Mouse (Mus musculus): ENCODE data around the gene Acap3.
A peak's percentile ranks its signal among the peaks of the same experiment; 100 is the strongest.

The Acap3 gene

DNA sequence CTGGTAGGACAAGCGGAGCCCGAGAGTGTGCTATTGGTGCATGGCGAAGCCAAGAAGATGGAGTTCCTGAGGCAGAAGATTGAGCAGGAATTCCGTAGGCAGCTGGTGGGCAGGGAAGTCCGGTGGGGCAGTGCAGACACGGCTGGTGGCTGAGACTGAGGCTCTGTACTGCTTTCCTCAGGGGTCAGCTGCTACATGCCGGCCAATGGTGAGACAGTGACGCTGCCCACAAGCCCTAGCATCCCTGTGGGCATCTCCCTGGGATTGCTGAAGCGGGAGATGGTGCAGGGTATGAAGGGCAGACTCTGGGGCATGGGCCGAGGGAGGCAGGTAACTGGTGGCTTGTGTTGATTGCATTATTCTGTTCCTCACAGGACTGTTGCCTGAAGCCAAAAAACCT, 3.9 kb upstream of the Acap3 start:
- peak; percentile 16 for DNase-seq

DNA sequence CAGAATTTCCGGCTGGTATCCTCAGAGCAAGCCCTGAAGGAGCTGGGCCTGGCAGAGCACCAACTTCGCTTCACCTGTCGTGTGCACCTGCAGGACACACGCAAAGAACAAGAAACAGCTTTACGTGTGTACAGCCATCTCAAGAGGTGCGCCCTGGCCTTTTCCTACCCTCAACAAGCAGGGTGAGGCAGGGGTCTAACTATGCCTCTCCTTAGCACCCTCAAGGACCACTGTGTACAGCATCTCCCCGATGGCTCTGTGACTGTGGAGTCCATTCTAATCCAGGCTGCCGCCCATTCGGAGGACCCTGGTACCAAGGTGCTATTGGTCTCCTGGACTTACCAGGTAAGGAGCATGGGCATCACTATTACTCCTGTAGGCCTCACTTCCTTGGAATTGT, 3.4 kb upstream of the Acap3 start:
- peak; percentile 20 for DNase-seq

DNA sequence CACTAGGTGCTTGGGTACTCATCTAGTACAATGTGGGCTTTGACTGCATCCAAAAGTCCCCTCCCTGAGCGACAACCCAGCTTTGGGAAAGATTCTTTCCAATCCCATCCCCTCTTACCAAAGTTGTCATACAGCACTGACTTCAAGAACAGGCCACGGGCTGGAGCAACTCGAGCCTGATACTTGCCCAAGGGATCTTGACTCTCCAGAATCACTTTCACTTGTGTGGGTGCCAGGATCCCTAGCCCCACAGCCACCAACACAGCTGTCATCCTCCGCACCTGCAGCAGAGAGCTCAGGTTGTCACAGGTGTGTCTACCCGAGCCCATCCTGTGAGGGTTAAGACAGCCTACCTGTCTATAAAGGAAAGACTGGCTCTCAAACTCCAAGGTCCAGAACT, 2.3 kb upstream of the Acap3 start:
- peak; percentile 21 for DNase-seq

DNA sequence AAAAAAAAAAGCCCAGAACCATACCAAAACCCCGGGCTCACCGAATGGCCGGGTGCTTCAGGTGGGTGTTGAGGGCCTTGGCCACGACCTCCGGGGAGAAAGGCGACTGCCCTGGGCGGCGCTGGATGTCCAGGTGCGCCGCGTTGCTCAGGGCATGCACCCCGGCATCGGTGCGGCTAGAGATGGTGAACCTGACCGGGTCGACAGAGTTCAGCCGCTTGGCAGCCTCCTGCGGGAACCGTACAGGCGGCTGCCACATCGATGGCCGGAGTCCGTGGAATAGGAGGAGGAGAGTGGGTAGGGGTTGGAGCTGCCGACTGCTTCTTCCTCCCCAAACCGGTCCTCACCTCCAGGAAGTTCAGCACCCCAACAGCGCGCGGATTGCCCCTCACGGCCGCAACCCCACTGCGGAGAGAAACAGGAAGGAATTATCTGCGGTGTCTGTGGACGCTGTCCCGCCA, 581 bp upstream of the Acap3 start:
- DNase-seq: no peak

DNA sequence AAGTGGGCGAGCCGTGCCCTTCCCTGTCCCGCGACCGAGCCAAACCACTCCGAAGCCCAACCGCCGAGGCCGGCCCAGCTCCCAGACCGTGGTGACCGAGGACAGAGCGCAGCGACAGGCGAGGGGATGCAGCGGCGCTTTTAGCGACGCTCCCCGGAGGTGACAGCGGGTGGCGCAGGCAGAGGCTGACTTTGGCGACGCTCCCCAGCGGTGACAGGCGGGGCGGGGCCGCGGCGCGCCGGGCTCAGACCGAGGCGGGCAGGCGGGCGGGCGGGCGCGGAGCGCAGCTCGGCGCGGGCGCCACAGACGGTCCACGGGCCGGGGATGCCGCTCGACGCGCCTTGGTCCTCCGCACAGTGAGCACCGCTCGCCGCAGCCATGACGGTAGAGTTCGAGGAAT, 395 bp downstream of the Acap3 start:
- DNase-seq: peak; percentile 85

DNA sequence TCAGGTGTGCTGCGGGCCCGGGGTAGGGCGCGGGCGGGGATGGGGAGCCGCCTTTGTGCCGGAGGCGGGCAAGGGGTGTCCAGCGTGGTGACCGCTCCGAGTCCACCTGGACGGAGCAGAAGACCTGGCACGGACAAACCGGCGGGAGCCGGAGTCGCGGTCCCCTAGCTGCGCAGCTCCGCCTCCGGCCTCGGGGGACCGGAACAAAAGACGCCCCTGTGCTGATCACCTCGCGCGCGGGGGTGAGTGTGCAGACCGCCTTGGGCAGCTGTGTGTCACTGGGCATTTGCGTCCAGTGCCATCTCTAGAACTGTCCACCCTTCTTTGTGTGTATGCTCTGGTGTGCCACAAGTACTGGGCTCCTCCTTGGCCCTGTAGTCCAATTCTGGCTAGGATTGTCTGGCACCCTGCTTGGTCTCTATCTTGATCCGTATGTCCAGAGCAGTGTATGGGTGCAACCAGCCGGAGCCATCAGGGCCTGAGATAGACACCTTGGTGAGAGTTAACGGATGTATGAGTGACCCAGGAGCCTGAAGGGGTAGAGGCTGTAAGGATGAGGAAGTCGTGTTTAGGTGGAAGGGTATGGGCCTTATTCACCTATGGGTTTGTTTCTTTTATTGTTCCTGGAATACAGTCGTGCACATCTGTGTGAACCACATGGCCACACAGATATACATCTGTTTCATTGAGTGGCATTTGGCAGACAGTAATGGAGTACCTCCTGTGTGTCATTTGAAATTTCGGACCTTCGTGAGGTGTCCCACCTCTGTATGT, 1.0 kb downstream of the Acap3 start:
- DNase-seq: peak; percentile 73

DNA sequence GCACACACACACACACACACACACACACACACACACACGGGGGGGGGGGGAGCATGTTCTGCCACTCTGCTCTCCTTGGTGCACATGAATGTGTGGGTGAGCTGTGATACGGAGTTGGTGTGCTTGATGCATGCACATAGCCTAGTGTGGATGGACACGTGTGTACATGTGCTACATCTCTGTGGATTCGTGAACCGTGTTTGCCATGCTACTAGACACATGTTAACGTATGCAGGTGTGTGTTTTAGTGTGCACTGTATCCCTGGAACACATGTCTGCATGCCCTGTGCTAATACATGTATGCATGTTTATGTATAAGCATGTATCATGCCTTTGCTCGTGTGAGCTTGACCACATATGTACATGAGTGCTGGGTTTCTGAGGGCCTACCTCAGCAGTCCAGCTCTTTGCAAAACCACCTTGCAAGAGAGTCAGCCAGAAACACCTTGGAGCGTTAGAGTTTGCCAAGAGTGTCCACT, 1.6 kb downstream of the Acap3 start:
- DNase-seq: peak; percentile 36

DNA sequence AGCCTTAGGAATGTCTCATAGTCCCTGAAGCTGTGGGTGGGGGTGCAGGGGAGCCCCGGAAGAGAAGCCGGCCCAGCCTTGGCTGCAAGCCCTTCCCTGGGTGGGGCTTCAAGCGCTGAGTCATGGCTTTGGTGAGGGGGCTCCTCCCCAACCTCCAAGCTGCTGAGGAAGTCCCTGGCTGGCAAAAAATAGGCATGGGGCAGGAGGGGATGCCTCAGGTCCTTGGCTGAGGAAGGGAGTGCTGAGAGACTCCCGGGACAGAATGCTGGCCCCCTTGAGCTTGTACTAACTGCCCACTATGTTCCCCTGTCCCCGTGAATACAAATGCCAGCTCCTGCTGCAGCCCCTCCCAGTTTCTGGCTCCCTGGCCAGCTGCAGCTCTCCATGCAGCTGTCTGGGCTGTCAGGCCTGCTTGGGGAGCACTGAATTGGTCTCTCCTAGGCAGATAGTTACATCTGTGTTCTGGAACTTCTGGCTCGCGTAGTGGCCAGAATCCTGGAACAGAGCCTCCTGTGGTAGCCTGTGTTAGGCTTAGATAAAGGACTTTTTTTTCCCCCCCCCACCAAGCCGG, 2.8 kb downstream of the Acap3 start:
- peak; percentile 69 for DNase-seq

DNA sequence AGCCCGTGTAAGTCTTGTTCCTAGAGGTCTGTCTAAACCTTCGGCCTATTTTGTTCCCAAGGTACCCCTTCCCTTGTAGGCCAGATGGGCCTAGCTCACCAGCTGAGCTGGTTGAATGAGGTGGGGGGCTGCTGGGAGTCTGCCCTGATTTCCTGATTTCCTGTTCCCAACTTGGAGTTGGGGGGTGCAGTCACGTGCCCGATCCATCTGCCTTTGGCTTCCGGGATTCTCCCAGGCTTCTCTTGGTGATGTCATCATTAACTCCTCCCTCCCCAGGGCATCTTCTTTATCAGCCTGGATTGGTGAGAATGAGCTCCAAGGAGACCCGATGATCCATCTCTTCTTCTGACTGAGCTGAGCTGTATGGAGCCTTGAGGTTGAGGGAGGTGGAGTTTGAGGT, 3.6 kb downstream of the Acap3 start:
- DNase-seq: peak; percentile 82

DNA sequence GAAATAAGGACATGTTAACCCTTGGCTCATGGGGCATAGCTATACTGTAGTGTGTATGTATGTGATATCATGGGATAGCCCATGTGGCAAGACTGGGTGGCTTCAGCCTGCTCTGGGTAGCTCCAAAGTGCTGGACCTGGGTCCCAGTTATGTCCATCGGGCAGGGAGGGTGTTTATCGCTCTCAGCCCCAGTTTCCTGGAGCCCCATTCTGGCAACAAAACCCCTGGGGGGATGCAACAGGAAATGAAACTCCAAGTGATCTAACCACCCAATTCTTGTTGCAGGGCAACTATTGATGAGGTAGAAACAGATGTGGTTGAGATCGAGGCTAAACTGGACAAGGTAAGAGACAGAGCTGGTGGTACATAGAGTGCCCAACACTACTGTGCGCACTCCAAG, 4.2 kb downstream of the Acap3 start:
- peak; percentile 33 for DNase-seq

DNA sequence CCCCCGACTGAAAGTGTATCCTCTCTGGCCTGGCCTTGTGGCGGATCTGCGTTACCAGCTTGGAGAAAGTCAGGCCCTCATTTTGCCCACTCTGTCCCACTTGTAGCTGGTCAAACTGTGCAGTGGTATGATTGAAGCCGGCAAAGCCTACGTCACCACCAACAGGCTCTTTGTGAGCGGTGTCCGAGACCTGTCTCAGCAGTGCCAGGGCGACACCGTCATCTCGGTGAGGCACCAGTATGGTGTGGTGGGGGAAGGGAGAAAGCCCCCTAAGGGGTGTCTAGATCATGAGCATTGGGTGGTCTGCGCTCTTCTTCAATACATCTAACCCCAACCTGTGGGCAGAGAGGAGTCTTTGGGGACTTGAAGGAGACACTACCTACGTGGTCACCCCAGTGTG, 4.8 kb downstream of the Acap3 start:
- DNase-seq: peak; percentile 35

DNA sequence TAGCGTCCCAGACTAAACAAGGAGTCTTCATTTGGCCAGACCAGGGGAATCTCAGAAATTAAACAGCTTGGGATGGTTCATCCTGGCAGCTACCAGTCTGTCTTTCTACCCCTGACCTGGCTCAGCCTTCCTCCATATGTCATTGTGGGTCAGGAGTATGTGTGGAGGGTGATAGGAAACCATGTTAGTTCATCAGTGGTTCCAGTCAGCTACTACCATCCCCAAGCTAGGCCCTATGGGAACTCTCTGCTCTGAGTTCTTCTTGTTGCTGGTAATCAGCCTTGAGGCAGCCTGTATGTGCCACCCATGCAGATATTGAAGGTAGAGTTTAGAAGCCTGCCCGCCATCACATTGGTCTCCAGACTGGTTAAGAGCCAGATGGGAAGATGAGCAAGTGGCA, 6.7 kb downstream of the Acap3 start:
- DNase-seq: no peak

DNA sequence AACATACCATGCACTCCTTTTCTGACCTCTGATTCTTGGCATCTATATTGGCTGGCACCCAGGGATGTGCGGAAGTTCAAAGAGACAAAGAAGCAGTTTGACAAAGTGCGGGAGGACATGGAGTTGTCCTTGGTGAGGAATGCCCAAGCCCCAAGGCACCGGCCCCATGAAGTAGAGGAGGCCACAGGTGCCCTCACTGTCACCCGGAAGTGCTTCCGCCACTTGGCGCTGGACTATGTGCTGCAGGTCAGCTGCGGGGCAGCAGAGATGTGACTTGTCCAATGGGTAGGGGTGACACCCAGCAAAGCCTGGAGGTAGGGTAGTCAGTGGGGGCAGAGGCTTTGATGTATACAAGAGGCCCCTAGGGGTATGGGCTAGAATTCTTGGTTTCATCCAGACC, 7.7 kb downstream of the Acap3 start:
- DNase-seq: no peak

DNA sequence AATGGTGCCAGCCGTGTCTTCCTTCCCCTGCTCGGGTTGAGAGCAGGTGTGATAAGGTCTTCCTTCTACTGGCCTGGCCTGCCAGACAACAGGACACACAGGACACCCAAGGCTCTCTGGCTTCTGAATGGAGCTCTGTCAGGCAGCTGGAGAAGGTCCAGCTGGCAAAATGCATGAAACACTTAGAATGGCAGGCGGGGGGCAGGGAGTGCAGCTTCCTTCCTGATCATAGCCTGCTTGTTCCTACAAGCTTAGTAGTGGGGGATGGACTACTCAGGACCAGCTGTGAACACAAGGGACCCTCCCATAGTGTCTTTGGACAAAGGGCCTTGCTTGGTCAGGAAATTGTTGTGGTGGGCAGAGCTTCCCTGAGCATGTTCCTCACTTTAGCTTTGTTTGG, 9.6 kb downstream of the Acap3 start:
- peak; percentile 49 for DNase-seq

DNA sequence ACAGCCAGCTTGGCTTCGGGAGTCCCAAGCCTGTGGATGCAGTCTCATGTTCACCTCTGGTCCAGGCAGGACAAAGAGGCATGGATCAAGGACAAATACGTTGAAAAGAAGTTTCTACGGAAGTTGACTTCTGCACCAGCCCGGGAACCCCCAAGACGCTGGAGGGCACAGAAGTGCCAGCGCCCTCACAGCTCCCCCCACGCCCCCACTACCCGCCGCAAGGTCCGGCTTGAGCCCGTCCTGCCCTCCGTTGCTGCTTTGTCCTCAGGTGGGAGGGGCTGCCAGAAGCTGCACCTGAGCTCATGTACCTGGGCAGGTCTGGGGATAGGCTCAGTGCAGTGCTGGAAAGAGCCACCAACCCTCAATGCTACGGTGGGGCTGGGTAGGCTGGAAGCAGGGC, 11.6 kb downstream of the Acap3 start:
- DNase-seq: no peak

DNA sequence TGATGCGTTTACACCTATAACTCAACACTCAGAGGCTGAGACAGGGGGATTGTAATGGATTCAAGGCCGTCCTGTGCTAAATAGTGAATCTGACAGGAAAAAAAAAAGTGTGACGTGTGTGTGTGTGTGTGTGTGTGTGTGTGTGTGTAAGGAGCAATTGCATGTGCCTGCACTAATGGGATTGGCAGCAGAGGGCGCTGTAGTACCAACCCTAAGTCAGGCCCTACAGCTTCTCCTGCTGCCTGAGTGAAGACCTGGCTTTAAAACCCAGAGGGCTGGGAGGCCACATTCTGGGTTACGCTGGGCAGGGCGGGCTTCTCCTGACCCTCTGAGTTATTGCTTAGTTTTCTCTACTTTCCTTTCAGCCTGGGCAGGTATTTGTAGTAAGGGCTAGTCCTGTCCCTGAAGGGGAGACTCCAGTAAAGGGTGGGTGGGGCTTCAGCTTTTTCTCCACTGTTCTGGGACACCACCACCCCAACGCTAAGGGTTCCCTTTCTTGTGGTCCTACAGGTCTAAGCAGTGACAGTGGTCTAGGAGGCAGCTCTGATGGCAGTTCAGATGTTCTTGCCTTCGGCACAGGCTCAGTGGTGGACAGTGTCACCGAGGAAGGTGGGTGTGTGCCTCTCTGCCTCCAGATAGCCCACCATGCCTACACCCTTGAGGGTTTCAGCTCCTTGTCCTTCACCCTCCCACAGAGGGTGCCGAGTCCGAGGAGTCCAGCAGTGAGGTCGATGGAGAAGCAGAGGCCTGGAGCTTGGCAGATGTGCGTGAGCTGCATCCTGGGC, 12.9 kb downstream of the Acap3 start:
- peak; percentile 10 for DNase-seq

DNA sequence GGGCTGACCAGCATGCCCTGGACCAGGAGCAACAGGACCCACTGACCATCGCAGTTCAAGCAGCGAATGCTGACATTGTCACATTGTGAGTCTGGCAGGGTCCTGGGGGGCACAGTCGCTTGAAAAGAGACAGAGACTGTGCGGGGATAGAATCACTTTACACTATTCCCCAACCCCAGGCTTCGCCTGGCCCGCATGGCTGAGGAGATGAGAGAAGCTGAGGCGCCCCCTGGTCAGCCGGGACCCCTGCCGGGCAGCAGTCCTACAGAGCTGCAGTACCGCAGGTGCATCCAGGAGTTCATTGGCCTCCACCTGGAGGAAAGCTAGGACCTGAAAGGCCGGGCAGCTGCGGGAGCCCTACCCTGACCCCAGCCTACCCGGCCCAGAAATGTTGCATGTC, 14.0 kb downstream of the Acap3 start:
- DNase-seq: peak; percentile 11

DNA sequence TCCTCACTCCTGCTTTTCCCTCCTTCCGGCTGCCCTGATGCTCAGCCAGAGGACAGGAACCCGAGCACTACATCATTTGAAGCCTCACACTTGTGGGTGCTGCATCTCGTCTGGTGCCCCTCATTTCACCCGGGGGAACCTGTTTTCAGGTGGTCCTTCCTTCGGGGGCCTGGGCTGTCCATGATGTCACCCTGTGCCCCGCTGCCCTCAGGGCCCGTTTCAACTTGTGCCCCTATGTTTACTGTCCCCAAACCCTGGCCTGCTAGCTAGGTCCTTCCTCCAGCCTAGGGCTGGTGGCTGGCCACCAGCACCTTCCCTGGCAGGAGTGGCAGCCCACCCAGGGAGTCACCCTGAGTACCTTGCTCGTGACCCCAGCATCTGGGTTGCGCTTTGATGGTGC, 14.5 kb downstream of the Acap3 start:
- DNase-seq: peak; percentile 10

DNA sequence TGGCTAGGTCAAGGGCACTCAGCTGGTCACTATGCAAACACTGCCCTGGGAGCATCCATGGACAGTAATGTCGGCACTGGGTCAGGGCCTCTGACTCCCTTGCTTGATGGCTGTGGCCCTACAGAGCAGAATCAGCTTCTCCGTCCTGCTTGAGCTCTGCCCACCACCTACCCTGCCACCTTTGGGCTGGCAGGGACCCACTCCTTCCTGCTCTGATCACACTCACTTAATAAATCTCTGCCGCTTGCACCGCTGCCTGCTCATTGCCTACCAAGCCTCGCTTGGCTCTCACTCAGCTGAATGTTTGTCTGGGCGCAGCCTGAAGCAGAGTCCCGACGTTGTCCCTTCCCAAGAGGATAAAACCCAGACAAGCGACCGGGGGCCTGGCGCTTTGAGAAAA, 15.4 kb downstream of the Acap3 start:
- no peak for DNase-seq

DNA sequence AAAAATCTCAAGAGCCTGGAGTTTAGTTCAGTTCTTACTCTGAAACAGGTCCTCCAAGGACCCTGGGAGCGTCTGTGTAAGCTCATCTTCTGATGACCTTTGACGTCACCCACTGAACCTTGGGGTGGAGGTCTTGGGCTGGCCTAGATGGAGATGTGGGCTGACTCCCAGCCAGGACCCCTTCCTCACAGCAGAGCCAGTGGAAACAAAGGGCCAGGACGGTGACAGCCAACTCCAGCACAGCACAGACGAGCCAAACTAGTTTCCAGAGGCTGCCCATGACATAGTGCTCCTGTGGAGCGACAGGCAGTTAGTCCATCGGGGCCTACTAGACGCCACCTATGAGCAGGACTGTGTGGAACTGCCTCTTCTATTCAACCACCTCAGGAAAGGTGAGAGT, 16.7 kb downstream of the Acap3 start:
- DNase-seq: peak; percentile 5

DNA sequence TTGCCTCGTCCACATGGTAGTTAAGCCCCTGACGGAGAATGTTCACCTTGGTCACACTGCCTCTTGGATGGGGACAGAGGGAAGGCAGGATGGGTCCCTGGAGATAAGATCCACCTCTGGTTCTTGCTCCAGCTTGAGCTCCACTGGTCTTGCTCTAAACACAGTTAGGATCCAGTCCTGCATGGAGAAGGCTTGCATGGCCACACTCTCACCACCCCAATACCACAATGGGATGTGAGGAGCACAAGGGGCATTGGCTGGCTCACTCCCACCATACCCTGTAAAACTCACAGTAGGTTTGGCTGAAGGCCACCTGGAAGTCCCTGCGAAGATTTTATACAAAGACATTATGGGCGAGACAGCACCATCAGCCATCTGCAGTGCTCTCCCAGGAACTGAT, 17.1 kb downstream of the Acap3 start:
- DNase-seq: no peak

DNA sequence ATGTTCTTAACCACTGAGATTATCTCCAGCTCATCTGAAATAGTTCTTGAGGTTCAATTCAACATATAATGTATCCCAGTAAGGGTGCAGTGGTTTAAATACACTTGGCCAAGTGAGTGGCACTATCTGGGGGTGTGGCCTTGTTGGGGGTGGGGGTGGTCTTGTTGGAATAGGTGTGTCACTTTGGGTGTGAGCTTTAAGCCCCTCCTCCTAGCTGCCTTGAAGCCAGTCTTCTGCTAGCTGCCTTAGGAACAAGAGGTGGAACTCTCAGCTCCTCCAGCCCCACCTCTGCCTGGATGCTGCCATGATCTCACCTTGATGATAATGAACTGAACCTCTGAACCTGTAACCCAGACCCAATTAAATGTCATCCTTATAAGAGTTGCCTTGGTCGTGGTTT, 40.4 kb downstream of the Acap3 start:
- DNase-seq: no peak

DNA sequence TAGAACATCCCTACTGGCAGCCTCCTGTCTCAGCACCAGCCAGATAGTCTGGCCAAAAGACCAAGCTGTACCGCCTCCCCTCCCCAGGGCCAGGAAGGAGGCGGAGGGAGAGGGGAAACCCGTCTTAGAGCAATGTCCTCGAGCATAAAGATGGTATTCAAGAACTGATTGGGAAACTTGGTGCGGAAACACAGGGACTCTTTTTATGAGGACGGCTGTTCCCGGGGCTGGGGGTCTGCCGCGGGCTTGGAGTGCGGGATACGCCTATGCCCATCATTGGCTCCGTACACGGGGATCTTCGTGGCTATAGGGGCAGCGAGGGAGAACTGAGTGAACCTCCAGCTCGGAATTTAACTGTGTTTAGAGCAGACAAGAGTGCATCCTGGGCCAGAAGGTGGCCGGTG, 51.4 kb downstream of the Acap3 start:
- peak; percentile 54 for DNase-seq

Data from cerebellum, adult 11-12 months (tissue).